Mouse (Mus musculus): ENCODE data around the gene Plcl1. TPM values are rescaled to one million over a fixed set of nuclear protein-coding genes. Genes with fewer than 3 reads are reported as not detected.

Gene Plcl1
- polyA plus RNA-seq, 1 experiment from 2014 or later: 4.1 TPM

GRCm38 (mm10) chr1:55525100-55525499 is 119.4 kb downstream of the Plcl1 start:
- no peak for ATAC-seq (ENCODE audit: low FRiP score)
- Histone ChIP-seq H3K4me2 (no peak overlapping the region), H3K9ac (replicated peaks) (no peak overlapping the region), H3K4me1 (no peaks in the 10 kb centered on the region), H3K27ac (replicated peaks) (no peak overlapping the region), H3K36me3 (no peaks in the 10 kb centered on the region), H3K4me3 (replicated peaks) (no peak overlapping the region), H3K27me3 (replicated peaks) (no peaks in the 10 kb centered on the region), H3K9me3 (replicated peaks) (no peaks in the 10 kb centered on the region)
- WGBS: 81% methylated on average over 5 of the region's 5 CpGs

GRCm38 (mm10) chr1:55525748-55526147 is 120.0 kb downstream of the Plcl1 start:
- no peaks in the 10 kb centered on the region for H3K4me1 ChIP-seq
- H3K36me3 ChIP-seq: no peaks in the 10 kb centered on the region
- no peak overlapping the region for H3K4me2 ChIP-seq
- no peak overlapping the region for H3K4me3 ChIP-seq (replicated peaks)
- 99% methylated on average over 2 of the region's 2 CpGs for WGBS
- no peaks in the 10 kb centered on the region for H3K9me3 ChIP-seq (replicated peaks)
- ATAC-seq (ENCODE audit: low FRiP score): no peak
- no peak overlapping the region for H3K9ac ChIP-seq (replicated peaks)
- H3K27ac ChIP-seq (replicated peaks): no peak overlapping the region
- H3K27me3 ChIP-seq (replicated peaks): no peaks in the 10 kb centered on the region

- H3K4me1 ChIP-seq: no peaks in the 10 kb centered on the region
- H3K9ac ChIP-seq (replicated peaks): no peak overlapping the region
- H3K9me3 ChIP-seq (replicated peaks): no peaks in the 10 kb centered on the region
- no peak overlapping the region for H3K27ac ChIP-seq (replicated peaks)
- no peak for ATAC-seq (ENCODE audit: low FRiP score)
- 55% methylated on average over 7 of the region's 7 CpGs for WGBS
- no peaks in the 10 kb centered on the region for H3K36me3 ChIP-seq
- H3K4me3 ChIP-seq (replicated peaks): no peak overlapping the region
- H3K27me3 ChIP-seq (replicated peaks): no peaks in the 10 kb centered on the region
- no peak overlapping the region for H3K4me2 ChIP-seq
Observed at GRCm38 (mm10) chr1:55528547-55529304, 123.0 kb downstream of the Plcl1 start.

DNA sequence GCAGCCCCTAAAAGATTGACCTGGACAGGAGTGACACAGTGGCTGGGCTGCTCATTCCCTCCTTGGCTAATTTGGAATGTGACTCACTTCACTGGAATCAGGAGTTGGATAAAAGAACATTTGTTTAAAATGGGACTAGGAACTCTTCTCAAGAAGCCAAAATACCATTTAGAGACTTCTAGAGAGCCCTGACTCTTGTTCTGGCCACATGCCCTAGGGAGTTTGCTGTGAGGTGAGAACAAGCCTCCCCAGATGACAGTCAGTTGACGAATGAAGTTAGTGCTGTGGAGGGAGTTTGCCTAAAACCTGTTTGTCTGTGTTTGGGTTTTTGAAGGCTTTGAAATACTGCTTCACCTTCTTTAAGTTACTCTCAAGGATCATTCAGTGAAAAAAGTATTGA is 128.1 kb downstream of the Plcl1 start:
- no peak overlapping the region for H3K9ac ChIP-seq (replicated peaks)
- WGBS: 92% methylated on average over 1 of the region's 1 CpGs
- no peak for ATAC-seq (ENCODE audit: low FRiP score)

GRCm38 (mm10) chr1:55554405-55554804 is 148.7 kb downstream of the Plcl1 start:
- no peak overlapping the region for H3K9ac ChIP-seq (replicated peaks)
- H3K36me3 ChIP-seq: no peaks in the 10 kb centered on the region
- no peaks in the 10 kb centered on the region for H3K9me3 ChIP-seq (replicated peaks)
- H3K27ac ChIP-seq (replicated peaks): no peak overlapping the region
- WGBS: 81% methylated on average over 3 of the region's 3 CpGs
- no peak overlapping the region for H3K4me2 ChIP-seq
- no peaks in the 10 kb centered on the region for H3K4me1 ChIP-seq
- H3K4me3 ChIP-seq (replicated peaks): no peak overlapping the region
- ATAC-seq (ENCODE audit: low FRiP score): no peak
- no peaks in the 10 kb centered on the region for H3K27me3 ChIP-seq (replicated peaks)

More for the DNA sequence above, 128.1 kb downstream of the Plcl1 start:
- no peak overlapping the region for H3K4me3 ChIP-seq (replicated peaks)
- H3K27me3 ChIP-seq (replicated peaks): no peaks in the 10 kb centered on the region
- no peaks in the 10 kb centered on the region for H3K9me3 ChIP-seq (replicated peaks)
- no peak overlapping the region for H3K4me2 ChIP-seq
- H3K4me1 ChIP-seq: no peaks in the 10 kb centered on the region
- no peak overlapping the region for H3K27ac ChIP-seq (replicated peaks)
- H3K36me3 ChIP-seq: no peaks in the 10 kb centered on the region

DNA sequence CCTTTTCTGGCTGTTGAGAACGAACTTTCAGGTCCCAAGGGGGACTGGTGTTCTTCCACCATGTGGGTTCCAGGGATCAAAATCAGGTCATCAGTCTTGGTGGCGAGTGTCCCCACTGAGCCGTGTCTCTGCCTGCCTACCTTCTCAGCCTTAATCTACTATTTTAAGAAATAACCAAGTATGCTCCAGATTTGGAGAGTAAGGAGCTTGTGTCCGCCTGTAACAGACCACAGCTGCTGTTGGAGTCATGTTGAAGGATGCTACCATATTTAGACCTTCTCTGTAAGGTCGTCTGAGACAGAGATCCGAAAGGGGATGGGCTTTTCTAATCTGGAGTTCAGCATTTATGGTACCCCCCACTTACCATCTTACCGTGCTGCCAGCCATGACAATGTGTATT is 152.2 kb downstream of the Plcl1 start:
- no peak for ATAC-seq (ENCODE audit: low FRiP score)
- WGBS: 82% methylated on average over 7 of the region's 7 CpGs

DNA sequence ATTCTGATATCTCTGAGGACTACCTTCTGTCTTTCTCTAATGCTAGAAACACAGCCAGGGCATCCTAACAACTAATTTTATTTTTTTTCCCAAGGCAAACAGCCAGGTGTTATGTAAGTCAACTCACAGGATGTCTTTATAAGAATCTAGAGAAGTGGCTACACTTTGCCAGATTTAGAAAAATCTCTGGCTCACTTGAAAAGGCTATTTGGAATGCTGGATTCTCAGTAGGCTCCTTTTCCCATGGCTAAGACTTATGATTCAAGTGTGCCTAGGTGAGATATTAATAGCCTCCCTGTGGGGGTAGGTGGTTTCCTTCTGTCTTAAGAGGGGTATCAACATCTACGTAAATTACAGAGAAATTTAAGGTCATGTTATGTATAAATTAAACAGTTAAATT is 152.7 kb downstream of the Plcl1 start:
- WGBS: 86% methylated on average over 1 of the region's 1 CpGs
- no peak overlapping the region for H3K4me3 ChIP-seq (replicated peaks)
- no peaks in the 10 kb centered on the region for H3K27me3 ChIP-seq (replicated peaks)
- H3K4me2 ChIP-seq: no peak overlapping the region
- no peaks in the 10 kb centered on the region for H3K36me3 ChIP-seq
- H3K9me3 ChIP-seq (replicated peaks): no peaks in the 10 kb centered on the region
- H3K9ac ChIP-seq (replicated peaks): no peak overlapping the region
- no peaks in the 10 kb centered on the region for H3K4me1 ChIP-seq
- ATAC-seq (ENCODE audit: low FRiP score): no peak
- H3K27ac ChIP-seq (replicated peaks): no peak overlapping the region

More for the DNA sequence above, 152.2 kb downstream of the Plcl1 start:
- Histone ChIP-seq H3K4me2 (no peak overlapping the region), H3K9ac (replicated peaks) (no peak overlapping the region), H3K27ac (replicated peaks) (no peak overlapping the region), H3K4me1 (no peaks in the 10 kb centered on the region), H3K9me3 (replicated peaks) (no peaks in the 10 kb centered on the region), H3K4me3 (replicated peaks) (no peak overlapping the region), H3K27me3 (replicated peaks) (no peaks in the 10 kb centered on the region), H3K36me3 (no peaks in the 10 kb centered on the region)

DNA sequence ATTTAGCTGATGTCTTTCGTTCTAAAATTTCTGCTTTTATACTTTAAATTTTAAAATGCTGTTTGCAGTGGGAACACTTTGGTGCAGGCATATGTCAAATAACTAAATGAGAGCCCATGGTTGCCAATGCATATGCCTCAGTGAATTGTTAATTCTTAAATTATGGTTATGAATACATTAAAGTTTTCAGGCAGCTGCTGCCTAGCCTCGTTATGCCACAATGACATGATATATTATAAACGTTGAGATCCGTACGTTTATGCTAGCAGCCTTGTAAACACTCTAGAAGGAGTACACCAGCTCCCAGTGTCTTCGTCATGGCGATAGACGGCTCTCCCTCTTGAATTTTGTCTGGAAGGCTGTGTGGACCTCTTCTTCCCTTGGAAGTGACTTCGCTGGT is 154.3 kb downstream of the Plcl1 start:
- no peaks in the 10 kb centered on the region for H3K4me1 ChIP-seq
- no peak overlapping the region for H3K9ac ChIP-seq (replicated peaks)
- H3K4me2 ChIP-seq: no peak overlapping the region
- H3K27ac ChIP-seq (replicated peaks): no peak overlapping the region
- WGBS: 58% methylated on average over 9 of the region's 9 CpGs
- no peak overlapping the region for H3K4me3 ChIP-seq (replicated peaks)
- H3K27me3 ChIP-seq (replicated peaks): no peaks in the 10 kb centered on the region
- no peaks in the 10 kb centered on the region for H3K36me3 ChIP-seq
- ATAC-seq (ENCODE audit: low FRiP score): no peak
- no peaks in the 10 kb centered on the region for H3K9me3 ChIP-seq (replicated peaks)

GRCm38 (mm10) chr1:55565933-55566332 is 160.2 kb downstream of the Plcl1 start:
- H3K4me2 ChIP-seq: no peak overlapping the region
- ATAC-seq (ENCODE audit: low FRiP score): no peak
- no peak overlapping the region for H3K4me3 ChIP-seq (replicated peaks)
- 0 out of 2 replicates have a peak, but pooled peaks cover 6% of the 10 kb centered on the region for H3K4me1 ChIP-seq
- H3K9me3 ChIP-seq (replicated peaks): no peaks in the 10 kb centered on the region
- no peak overlapping the region for H3K27ac ChIP-seq (replicated peaks)
- WGBS: 83% methylated on average over 6 of the region's 6 CpGs
- H3K27me3 ChIP-seq (replicated peaks): no peaks in the 10 kb centered on the region
- no peaks in the 10 kb centered on the region for H3K36me3 ChIP-seq
- H3K9ac ChIP-seq (replicated peaks): no peak overlapping the region

- ATAC-seq (ENCODE audit: low FRiP score): peak; percentile 53; the same call in 1 of the 2 replicates
- 45% methylated on average over 5 of the region's 5 CpGs for WGBS
- H3K27me3 ChIP-seq (replicated peaks): no peaks in the 10 kb centered on the region
- 0 out of 2 replicates have a peak, but pooled peaks cover 6% of the 10 kb centered on the region for H3K4me1 ChIP-seq
- H3K27ac ChIP-seq (replicated peaks): no peak overlapping the region
- no peaks in the 10 kb centered on the region for H3K36me3 ChIP-seq
- H3K9ac ChIP-seq (replicated peaks): no peak overlapping the region
- no peaks in the 10 kb centered on the region for H3K9me3 ChIP-seq (replicated peaks)
- H3K4me3 ChIP-seq (replicated peaks): no peak overlapping the region
- no peak overlapping the region for H3K4me2 ChIP-seq
Observed at GRCm38 (mm10) chr1:55567801-55568360, 162.2 kb downstream of the Plcl1 start.

DNA sequence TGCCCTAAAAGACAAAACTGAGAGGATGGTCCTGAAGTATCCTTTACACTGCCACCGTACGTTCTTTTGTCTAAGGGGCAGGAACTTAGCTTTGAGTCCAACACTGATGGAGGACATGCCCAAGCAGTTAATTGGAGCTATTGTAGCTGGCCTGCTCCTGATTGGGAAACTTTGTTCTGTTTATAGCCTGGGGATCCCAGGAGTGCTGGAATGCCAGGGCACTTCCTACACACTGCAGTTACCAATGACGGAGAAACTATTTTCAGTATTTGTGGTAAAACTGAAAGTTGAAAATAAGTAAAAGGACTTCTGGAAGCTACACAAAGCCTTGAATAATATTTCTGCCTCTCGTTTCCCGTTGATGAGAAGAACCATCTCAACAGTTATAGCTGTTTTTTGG is 164.5 kb downstream of the Plcl1 start:
- Histone ChIP-seq H3K36me3 (no peaks in the 10 kb centered on the region), H3K9me3 (replicated peaks) (no peaks in the 10 kb centered on the region), H3K9ac (replicated peaks) (no peak overlapping the region), H3K4me1 (0 out of 2 replicates have a peak, but pooled peaks cover 6% of the 10 kb centered on the region), H3K4me2 (no peak overlapping the region), H3K27me3 (replicated peaks) (no peaks in the 10 kb centered on the region), H3K4me3 (replicated peaks) (no peak overlapping the region), H3K27ac (replicated peaks) (no peak overlapping the region)
- WGBS: 51% methylated on average over 5 of the region's 5 CpGs
- ATAC-seq (ENCODE audit: low FRiP score): no peak

GRCm38 (mm10) chr1:55571399-55571798 is 165.7 kb downstream of the Plcl1 start:
- H3K4me3 ChIP-seq (replicated peaks): no peak overlapping the region
- H3K27ac ChIP-seq (replicated peaks): no peak overlapping the region
- 84% methylated on average over 4 of the region's 4 CpGs for WGBS
- H3K9me3 ChIP-seq (replicated peaks): no peaks in the 10 kb centered on the region
- ATAC-seq (ENCODE audit: low FRiP score): no peak
- no peaks in the 10 kb centered on the region for H3K27me3 ChIP-seq (replicated peaks)
- no peak overlapping the region for H3K9ac ChIP-seq (replicated peaks)
- no peaks in the 10 kb centered on the region for H3K36me3 ChIP-seq
- 0 out of 2 replicates have a peak, but pooled peaks cover 10% of the 10 kb centered on the region for H3K4me1 ChIP-seq
- no peak overlapping the region for H3K4me2 ChIP-seq

All from neural tube, embryonic 15.5 days (tissue).